23 mouse cellular contexts compared by ENCODE assay signal in genomic region chrX:36602926-36603325, GRCm38 (mm10).
"Had no signal": no experiment of that assay in that cellular context is flagged by ENCODE, and none has a peak within 500 bp of the region (broad histone marks: within the 10 kb centered on the region; RNA-seq: fewer than 3 reads in every experiment).

No protein-coding gene starts in this region.

- H3K4me2 ChIP-seq: heart, embryonic 12.5 days; hindbrain, embryonic 13.5 days; hindbrain, embryonic 15.5 days; limb, embryonic 13.5 days; limb, embryonic 15.5 days; liver, embryonic 12.5 days had no signal

- H3K9ac ChIP-seq: heart, embryonic 12.5 days; hindbrain, embryonic 13.5 days; hindbrain, embryonic 15.5 days; limb, embryonic 13.5 days; limb, embryonic 15.5 days; liver, embryonic 12.5 days; liver, embryonic 14.5 days had no signal

- H3K27me3 ChIP-seq: heart, embryonic 12.5 days; hindbrain, embryonic 13.5 days; hindbrain, embryonic 15.5 days; limb, embryonic 13.5 days; limb, embryonic 15.5 days; liver, embryonic 12.5 days had no signal

- H3K4me1 ChIP-seq: heart, embryonic 10.5 days; limb, embryonic 15.5 days had no signal

- H3K27ac ChIP-seq: gastrocnemius, adult 2 months; heart, embryonic 10.5 days; hindbrain, embryonic 13.5 days; hindbrain, embryonic 15.5 days; hindbrain, postnatal 0 days; kidney, postnatal 0 days; limb, embryonic 13.5 days; limb, embryonic 15.5 days; liver, embryonic 12.5 days; liver, embryonic 14.5 days had no signal

- H3K4me3 ChIP-seq: gastrocnemius, adult 2 months; heart, embryonic 10.5 days; heart, embryonic 12.5 days; hindbrain, embryonic 13.5 days; hindbrain, embryonic 15.5 days; limb, embryonic 13.5 days; limb, embryonic 15.5 days; liver, embryonic 12.5 days had no signal

- DNase-seq: gastrocnemius, adult 2 months; gastrocnemius, postnatal 10 days; gastrocnemius, postnatal 25 days; heart, adult 18-20 months; heart, postnatal 10 days; heart, postnatal 4 days; kidney, adult 11 months; kidney, postnatal 25 days; layer of hippocampus, adult 9-11 months; layer of hippocampus, postnatal 36 days; left cerebral cortex, postnatal 4 days had no signal

- ATAC-seq: forebrain, embryonic 16.5 days; hindbrain, postnatal 0 days; intestine, embryonic 16.5 days; liver, embryonic 12.5 days had no signal

- H3K9me3 ChIP-seq: heart, embryonic 10.5 days; heart, embryonic 12.5 days; hindbrain, embryonic 13.5 days; hindbrain, embryonic 15.5 days; limb, embryonic 13.5 days; limb, embryonic 15.5 days; liver, embryonic 12.5 days had no signal
